Mouse (Mus musculus) stomach, postnatal 0 days (tissue): ENCODE data around the gene 1600015I10Rik.

ENCODE experiments used
- CTCF ChIP-seq: IDR thresholded peaks from 2 replicates; pipeline ENCODE4 v1.5.1; 2016; ENCODE audit warnings: antibody characterized with exemption, low read depth, mild to moderate bottlenecking, moderate library complexity
- EP300 ChIP-seq: optimal IDR thresholded peaks from 2 replicates; pipeline ENCODE3; 2016; ENCODE audit warnings: antibody characterized with exemption

DNA sequence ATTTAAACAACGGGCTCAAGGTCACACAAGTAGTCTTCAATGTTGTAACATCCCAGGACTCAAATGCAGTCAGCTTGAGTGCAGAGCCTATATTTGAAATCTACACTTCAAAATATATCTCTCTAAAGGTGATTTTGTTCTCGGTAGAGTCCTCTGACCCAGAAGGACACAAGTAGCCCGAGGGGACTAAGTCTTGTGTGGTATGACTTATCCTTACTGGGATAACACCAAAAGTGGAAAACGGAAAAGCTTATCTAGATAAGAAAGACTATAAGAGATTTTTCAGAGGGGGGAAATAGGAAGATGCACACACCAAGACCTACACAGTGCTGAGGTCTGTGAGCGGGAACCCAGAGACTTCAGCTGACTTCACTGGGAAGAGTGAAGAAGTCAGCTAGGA lies at the start of gene 1600015I10Rik:
- TF ChIP-seq EP300: no peak
- TF ChIP-seq CTCF: no peak
